Mouse (Mus musculus) G1E (cell line): Measurements from ENCODE around the gene Pax2.

Experiments used
- CTCF ChIP-seq: IDR thresholded peaks from 2 replicates; pipeline ENCODE4 v1.5.1; 2012; ENCODE audit warnings: low read depth, low read length, inconsistent platforms, mixed read lengths
- POLR2AphosphoS5 ChIP-seq: IDR thresholded peaks from 2 replicates; pipeline ENCODE4 v1.6.1; 2012; ENCODE audit warnings: low read depth, low read length, inconsistent platforms; ENCODE audit not compliant: insufficient replicate concordance

DNA sequence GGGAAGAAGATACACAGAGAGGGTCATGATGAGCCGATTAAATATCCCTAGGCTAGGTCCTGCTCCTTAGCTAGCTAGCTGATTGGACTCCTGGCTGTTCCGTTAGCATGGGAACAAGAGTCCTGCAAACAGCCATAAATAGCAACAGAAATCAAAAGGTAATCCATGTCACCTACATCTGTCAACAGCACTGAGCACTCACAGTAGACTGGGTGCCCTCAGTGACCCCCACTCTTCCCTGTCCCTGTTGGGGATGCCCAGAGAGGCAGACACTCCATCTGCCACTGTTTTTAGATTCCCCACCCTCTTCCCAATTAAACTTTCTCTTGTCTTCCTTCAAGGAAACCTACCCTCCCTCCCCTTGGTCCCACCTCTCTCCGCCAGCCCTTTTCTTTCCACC, 130.6 kb downstream of the Pax2 start:
- no peak for TF ChIP-seq CTCF
- no peak for TF ChIP-seq POLR2AphosphoS5
